In the genomic region with DNA sequence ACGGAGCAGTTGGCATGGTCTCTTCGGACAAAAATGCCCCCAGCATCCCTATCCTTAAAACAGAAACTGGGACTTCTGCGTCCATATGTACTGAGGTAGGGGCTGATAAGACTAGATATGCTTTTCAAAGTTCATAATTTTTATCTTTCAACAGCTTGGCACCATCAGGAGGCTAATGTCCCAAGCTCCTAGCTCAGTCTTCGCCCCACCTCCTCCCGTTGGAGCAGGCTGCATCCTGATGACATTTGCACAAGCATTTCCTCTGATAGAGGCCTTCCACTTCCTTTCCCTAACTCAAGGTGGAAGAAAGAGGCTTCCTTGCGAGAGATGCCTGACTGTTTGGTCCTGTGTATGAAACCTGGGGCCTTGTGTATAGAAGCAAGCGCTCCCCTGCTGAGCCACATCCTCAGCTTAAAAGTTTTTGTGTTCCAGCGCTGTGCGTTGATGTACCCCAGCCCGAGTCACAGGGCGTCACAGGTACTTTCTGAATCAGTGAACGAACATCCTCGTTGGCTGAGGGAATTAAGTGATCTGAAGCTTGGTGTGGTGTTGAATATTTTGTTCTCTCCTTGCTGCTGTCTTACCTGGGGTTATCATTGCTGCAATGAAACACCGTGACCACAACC, we compare ENCODE assay signal across 13 mouse cellular contexts. TPM values are rescaled to one million over a fixed set of nuclear protein-coding genes. Genes with fewer than 3 reads are reported as not detected.
DNase-seq lines count a peak whose midpoint lies in the region; ATAC-seq and TF ChIP-seq lines count a peak whose summit lies in the region.
"Had no signal": no experiment of that assay in that cellular context is flagged by ENCODE, and none has a peak within 500 bp of the region (broad histone marks: within the 10 kb centered on the region; RNA-seq: fewer than 3 reads in every experiment).

No protein-coding gene starts in this region.

- 0 out of 2 replicates have a peak, but pooled peaks have one; percentile 8 for ATAC-seq in hindbrain, embryonic 13.5 days (ENCODE audit: low FRiP score)
- ATAC-seq in hindbrain, embryonic 11.5 days (ENCODE audit: low FRiP score): no peak
- ATAC-seq in midbrain, embryonic 13.5 days: no peak

- no peaks in the 10 kb centered on the region for H3K27me3 ChIP-seq in hindbrain, embryonic 13.5 days
- no peaks in the 10 kb centered on the region for H3K27me3 ChIP-seq in hindbrain, embryonic 11.5 days (ENCODE audit: control insufficient read depth, insufficient read depth, low read length)
- no peaks in the 10 kb centered on the region for H3K27me3 ChIP-seq in ES-Bruce4 (ENCODE audit: control insufficient read depth, insufficient read depth, low read length, poor library complexity, severe bottlenecking)
- no peaks in the 10 kb centered on the region for H3K27me3 ChIP-seq in midbrain, embryonic 13.5 days
- H3K27me3 ChIP-seq: embryonic facial prominence, embryonic 15.5 days; midbrain, embryonic 12.5 days had no signal

- TF ChIP-seq EP300 in ES-Bruce4 (IDR thresholded peaks at IDR 0.05; ENCODE audit: insufficient read depth, low read depth, low read length): no peak

- TF ChIP-seq POLR2A in ES-Bruce4 (IDR thresholded peaks at IDR 0.05; ENCODE audit: insufficient read depth, low read length): no peak

- WGBS in hindbrain, embryonic 13.5 days: 78% methylated on average over 14 of the region's 14 CpGs
- 80% methylated on average over 14 of the region's 14 CpGs for WGBS in hindbrain, embryonic 11.5 days
- 82% methylated on average over 14 of the region's 14 CpGs for WGBS in midbrain, embryonic 13.5 days

- H3K36me3 ChIP-seq in hindbrain, embryonic 13.5 days: no peaks in the 10 kb centered on the region
- H3K36me3 ChIP-seq in hindbrain, embryonic 11.5 days (ENCODE audit: control insufficient read depth, insufficient read depth, low read length): no peaks in the 10 kb centered on the region
- 0 out of 2 replicates have a peak, but pooled peaks cover 2% of the 10 kb centered on the region for H3K36me3 ChIP-seq in ES-Bruce4 (ENCODE audit: control insufficient read depth, insufficient read depth, low read length, poor library complexity, severe bottlenecking)
- H3K36me3 ChIP-seq in midbrain, embryonic 13.5 days: no peaks in the 10 kb centered on the region
- H3K36me3 ChIP-seq: embryonic facial prominence, embryonic 15.5 days; midbrain, embryonic 12.5 days had no signal

- no peak overlapping the region for H3K27ac ChIP-seq in hindbrain, embryonic 13.5 days
- H3K27ac ChIP-seq in hindbrain, embryonic 11.5 days (ENCODE audit: low read depth, low read length): no peak overlapping the region
- peak overlapping the region; percentile 70 for H3K27ac ChIP-seq in ES-Bruce4 (ENCODE audit: insufficient read depth, low read length)
- peak overlapping the region; percentile 40; the same call in 1 of the 2 replicates for H3K27ac ChIP-seq in midbrain, embryonic 13.5 days
- H3K27ac ChIP-seq: embryonic facial prominence, embryonic 15.5 days; liver, embryonic 14.5 days; midbrain, embryonic 12.5 days had no signal

- no peak for TF ChIP-seq CTCF in ES-Bruce4 (IDR thresholded peaks at IDR 0.05; ENCODE audit: low read depth, low read length)

- DNase-seq in hindbrain, embryonic 11.5 days (ENCODE audit: low spot score): no peak
- DNase-seq in CD4-positive, CD25-positive, alpha-beta regulatory T cell, adult 2 months (ENCODE audit: low read depth, low spot score): peak; percentile 64
- DNase-seq in kidney, postnatal 4 days: no peak
- no peak for DNase-seq in embryo, embryonic 10 days (ENCODE audit: low spot score)
- DNase-seq: adrenal gland, postnatal 36 days; kidney, adult 11 months; lung, postnatal 10 days had no signal

- H3K4me2 ChIP-seq in hindbrain, embryonic 13.5 days: no peak overlapping the region
- H3K4me2 ChIP-seq in hindbrain, embryonic 11.5 days (replicated peaks; ENCODE audit: low read depth, low read length): no peak overlapping the region
- no peak overlapping the region for H3K4me2 ChIP-seq in midbrain, embryonic 13.5 days (replicated peaks)
- H3K4me2 ChIP-seq: embryonic facial prominence, embryonic 15.5 days had no signal

- H3K9ac ChIP-seq in hindbrain, embryonic 13.5 days: no peak overlapping the region
- H3K9ac ChIP-seq in hindbrain, embryonic 11.5 days (ENCODE audit: low read depth, low read length): no peak overlapping the region
- H3K9ac ChIP-seq in ES-Bruce4 (ENCODE audit: low read depth, poor library complexity, severe bottlenecking): no peak overlapping the region
- H3K9ac ChIP-seq in midbrain, embryonic 13.5 days (replicated peaks): no peak overlapping the region
- H3K9ac ChIP-seq: embryonic facial prominence, embryonic 15.5 days; liver, embryonic 14.5 days; midbrain, embryonic 12.5 days had no signal

- H3K4me1 ChIP-seq in hindbrain, embryonic 13.5 days (replicated peaks): peaks cover 8% of the 10 kb centered on the region
- no peaks in the 10 kb centered on the region for H3K4me1 ChIP-seq in hindbrain, embryonic 11.5 days (replicated peaks; ENCODE audit: control insufficient read depth, insufficient read depth, low read length)
- peaks cover 2% of the 10 kb centered on the region for H3K4me1 ChIP-seq in ES-Bruce4 (ENCODE audit: control insufficient read depth, insufficient read depth, low read length)
- peaks cover 7% of the 10 kb centered on the region for H3K4me1 ChIP-seq in midbrain, embryonic 13.5 days (replicated peaks)
- H3K4me1 ChIP-seq: embryonic facial prominence, embryonic 15.5 days had no signal

- H3K4me3 ChIP-seq in hindbrain, embryonic 13.5 days: no peak overlapping the region
- H3K4me3 ChIP-seq in hindbrain, embryonic 11.5 days (ENCODE audit: low read depth, low read length): no peak overlapping the region
- 0 out of 2 replicates have a peak overlapping the region, but pooled peaks have one; percentile 12 for H3K4me3 ChIP-seq in ES-Bruce4 (ENCODE audit: low read depth, low read length)
- no peak overlapping the region for H3K4me3 ChIP-seq in midbrain, embryonic 13.5 days (replicated peaks)
- H3K4me3 ChIP-seq: embryonic facial prominence, embryonic 15.5 days had no signal

- H3K9me3 ChIP-seq in hindbrain, embryonic 13.5 days: no peaks in the 10 kb centered on the region
- H3K9me3 ChIP-seq in hindbrain, embryonic 11.5 days (ENCODE audit: control insufficient read depth, low read length): no peaks in the 10 kb centered on the region
- H3K9me3 ChIP-seq in ES-Bruce4 (replicated peaks; ENCODE audit: control insufficient read depth, insufficient read depth, low read length, poor library complexity, severe bottlenecking): no peaks in the 10 kb centered on the region
- no peaks in the 10 kb centered on the region for H3K9me3 ChIP-seq in midbrain, embryonic 13.5 days
- H3K9me3 ChIP-seq: embryonic facial prominence, embryonic 15.5 days; midbrain, embryonic 12.5 days had no signal

RNA-seq across cellular contexts. Expression of a gene that starts 28.5 kb away (rescaled TPM):
- 5.5 and 5.6 TPM in 2 replicates for polyA plus RNA-seq in hindbrain, embryonic 13.5 days (2015; fragmentation: Nextera tagmentation; extraction: Ambion mirVana)
- polyA plus RNA-seq in hindbrain, embryonic 11.5 days (2014; fragmentation: Nextera tagmentation; extraction: Ambion mirVana): 3.7 and 4.8 TPM in 2 replicates
- polyA plus RNA-seq in ES-Bruce4 (2011; ENCODE audit: insufficient read depth, insufficient read length, low read depth, missing spikeins): 114 and 122 TPM in 2 replicates
- polyA plus RNA-seq in midbrain, embryonic 13.5 days (2015; fragmentation: Nextera tagmentation; extraction: Ambion mirVana): 4.6 and 5.0 TPM in 2 replicates

Comparison
In these comparisons a context has a peak if more than half of its experiments do, and no peak if none do; other contexts are left out.
1. H3K27ac ChIP-seq: peak in ES-Bruce4 (single experiment) and midbrain, embryonic 13.5 days (single experiment); none in hindbrain, embryonic 13.5 days (single experiment) and hindbrain, embryonic 11.5 days (single experiment).
2. RNA of a gene that starts 28.5 kb away (polyA plus RNA-seq): 114 to 122 TPM in ES-Bruce4; 5.5 to 5.6 TPM in hindbrain, embryonic 13.5 days, 4.6 to 5.0 TPM in midbrain, embryonic 13.5 days and 3.7 to 4.8 TPM in hindbrain, embryonic 11.5 days; every median in the first group is over 10 times any median in the second.